Mouse (Mus musculus) heart, postnatal 4 days (tissue): ENCODE data around the gene Upk1a. TPM values are rescaled to one million over a fixed set of nuclear protein-coding genes. Genes with fewer than 3 reads are reported as not detected.
A peak's percentile ranks its signal among the peaks of the same experiment; 100 is the strongest.

Source experiments
- DNase-seq: peaks from one replicate; pipeline ENCODE4 v3.0.0; 2021
- total RNA-seq, 2 experiments: library from RNA; stranded (reverse); gene quantifications; 2 replicates each; pipeline ENCODE4 v1.2.3; 2021

Gene Upk1a
- total RNA-seq: under 1 TPM; 0.62 to 0.86 TPM

DNA sequence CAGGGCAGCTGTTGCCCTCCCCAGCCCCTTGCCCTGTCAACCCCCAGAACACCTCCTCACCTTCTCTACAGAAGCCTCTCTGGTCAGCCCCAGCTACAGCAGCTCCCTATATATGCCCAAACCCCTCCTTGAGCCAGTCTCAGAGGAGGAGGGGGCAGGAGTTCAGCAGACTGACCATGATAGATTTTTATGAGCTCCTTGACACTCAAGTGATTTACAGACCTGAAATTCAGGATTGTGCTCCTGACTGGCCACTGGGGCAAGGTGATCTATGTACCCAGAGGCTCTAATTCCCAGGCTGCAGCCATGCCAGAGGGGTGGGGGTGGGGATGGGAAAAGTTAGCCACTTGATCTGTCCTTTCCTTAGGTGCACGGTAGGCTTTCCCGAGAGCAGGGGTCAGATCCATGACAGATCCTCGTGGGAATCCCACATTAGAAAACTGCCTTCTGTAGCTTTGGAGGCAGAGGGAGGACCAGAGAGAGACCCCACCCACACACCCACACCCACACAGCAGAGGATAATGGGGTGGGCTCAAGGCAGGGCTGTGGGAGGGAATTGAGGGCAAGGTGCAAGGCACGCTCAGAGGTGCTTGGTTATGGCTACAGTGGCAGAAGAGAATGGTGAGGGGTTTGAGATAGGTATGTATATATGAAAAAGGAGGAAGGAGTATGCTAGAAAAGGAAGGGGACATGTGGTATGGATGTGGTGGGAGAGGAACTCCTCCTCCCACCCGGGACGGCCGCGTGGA, at the start of gene Upk1a:
Gene Upk1a (minus strand): TSS at position 194 of the 749 bp plus-strand sequence.
- DNase-seq: no peak

DNA sequence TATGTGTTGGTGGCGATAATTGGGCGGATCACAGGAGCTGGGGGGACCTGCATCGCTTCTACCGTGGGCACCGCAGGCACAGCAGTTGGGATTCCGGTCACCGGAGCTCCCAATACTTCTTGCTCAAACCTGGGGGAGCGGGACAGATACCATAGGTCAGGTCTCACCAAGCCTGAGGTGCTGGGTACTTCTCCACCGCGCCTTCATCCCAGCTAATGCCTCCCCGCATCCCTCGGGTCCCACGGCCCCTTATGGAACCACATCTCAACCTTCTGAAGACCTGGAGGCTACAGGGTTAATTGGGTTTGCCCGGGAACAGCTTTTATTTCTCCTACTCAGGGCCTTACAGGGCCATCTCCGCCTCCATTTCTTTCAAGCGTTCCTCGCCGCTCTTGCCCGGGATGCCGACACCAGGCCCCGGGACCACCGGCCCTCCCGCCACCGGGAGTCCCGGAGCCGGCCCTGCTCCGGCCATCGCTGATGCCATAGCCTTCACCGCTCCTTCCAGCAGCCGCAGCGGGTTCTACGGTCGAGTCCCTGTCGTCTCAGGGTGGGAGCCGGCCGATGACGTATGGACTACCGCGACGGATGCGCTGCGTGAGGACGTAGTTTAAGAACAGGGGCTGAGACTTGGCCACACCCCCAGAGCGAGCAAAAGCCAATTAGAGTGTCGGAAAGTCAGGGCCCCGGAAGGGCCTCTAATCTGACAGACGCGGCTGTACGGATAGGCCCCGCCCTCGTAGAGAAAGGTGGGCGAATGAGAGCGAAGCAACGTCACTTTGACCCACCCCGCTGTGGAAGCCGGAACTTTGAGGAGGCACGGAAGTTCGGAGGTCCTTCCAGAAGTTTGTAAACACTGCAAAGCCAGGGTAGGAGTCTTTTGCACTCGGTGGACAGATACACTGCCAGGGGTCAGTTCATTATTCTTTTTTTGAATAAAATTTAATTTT, 37.2 kb upstream of the Upk1a start, which contains the start of gene Rbm42:
Gene Rbm42 (minus strand): TSS at position 727 of the 950 bp plus-strand sequence.
- peak; percentile 98 for DNase-seq

DNA sequence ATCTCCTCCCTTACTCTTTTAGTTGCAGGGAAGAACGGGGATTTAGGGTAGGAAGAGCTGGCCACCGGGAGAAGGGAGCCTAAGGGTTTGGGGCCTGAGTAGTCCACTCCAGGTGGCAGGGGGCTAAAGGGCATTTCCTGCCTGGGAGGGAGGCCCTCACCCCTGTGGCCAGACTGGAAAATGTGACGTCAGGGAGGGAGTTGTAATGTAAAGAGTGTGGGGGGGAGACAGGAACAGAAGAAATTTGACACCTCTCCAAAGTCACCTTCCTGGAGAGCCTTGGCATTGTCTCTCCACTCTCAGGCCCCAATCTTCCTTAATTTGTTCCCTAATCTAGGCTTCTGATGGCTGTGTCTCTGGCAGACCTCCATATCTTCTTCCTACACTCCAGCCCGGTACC, 26.4 kb upstream of the Upk1a start:
- DNase-seq: no peak

DNA sequence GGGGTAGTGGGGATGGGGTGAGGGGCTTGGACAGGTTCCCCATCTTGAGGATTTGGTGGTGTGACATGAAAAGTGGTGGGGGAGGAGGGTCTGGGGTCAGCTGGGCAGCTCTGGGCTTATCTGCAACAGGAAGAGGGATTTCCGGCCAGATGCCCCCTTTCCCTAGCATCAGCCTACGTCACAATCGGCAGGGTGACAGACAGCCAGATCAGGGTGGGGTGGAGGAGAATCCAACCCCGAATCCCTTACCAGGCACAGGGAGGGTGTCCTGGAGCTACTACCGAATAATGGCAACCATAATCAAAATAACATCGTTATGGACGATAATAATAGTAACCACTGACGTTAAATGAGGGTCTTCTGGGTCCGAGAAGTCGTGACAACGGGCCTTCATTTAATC, 23.7 kb upstream of the Upk1a start:
- DNase-seq: no peak

DNA sequence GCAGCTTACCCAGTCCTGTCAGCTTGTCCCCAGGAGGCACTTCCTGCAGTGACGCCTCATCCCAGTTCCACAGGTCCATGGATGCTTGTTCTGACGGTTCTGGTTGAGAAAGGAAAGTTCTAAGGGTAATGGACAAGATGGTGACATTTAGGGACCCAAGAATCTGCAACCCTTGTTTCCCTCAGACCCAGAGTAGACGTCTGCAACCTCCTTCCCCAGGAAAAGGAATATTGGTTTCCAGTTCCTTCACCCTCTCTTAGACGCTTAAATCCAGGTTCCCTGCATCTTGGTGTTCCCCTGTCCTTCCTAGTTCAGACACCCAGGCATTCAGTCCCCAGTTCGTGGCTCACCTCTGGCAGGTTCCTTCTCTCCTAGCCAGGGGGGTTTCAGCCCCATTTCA, 23.1 kb upstream of the Upk1a start, which contains the start of gene Etv2:
Gene Etv2 (minus strand): TSS at position 101 of the 400 bp plus-strand sequence.
- DNase-seq: no peak

DNA sequence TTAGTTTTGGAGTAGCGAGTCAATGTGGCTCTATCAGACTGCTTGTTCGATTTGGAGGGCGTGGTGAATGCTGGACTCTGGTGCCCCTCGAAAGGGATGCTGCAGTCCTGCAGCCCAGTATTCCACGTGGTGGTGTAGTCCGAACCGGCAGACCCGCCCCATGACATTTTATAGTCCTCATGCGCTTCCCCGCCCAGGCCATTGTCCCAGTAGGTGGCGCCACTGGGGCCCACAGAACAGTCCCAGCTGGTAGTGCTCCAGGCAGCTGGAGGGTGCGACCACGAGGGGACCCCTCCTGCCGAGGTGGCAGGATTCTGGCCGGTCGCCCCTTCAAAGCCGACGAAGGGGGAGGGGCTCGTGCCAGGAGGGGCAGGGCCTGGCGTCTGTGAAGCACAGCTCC, 22.0 kb upstream of the Upk1a start:
- DNase-seq: peak; percentile 73

DNA sequence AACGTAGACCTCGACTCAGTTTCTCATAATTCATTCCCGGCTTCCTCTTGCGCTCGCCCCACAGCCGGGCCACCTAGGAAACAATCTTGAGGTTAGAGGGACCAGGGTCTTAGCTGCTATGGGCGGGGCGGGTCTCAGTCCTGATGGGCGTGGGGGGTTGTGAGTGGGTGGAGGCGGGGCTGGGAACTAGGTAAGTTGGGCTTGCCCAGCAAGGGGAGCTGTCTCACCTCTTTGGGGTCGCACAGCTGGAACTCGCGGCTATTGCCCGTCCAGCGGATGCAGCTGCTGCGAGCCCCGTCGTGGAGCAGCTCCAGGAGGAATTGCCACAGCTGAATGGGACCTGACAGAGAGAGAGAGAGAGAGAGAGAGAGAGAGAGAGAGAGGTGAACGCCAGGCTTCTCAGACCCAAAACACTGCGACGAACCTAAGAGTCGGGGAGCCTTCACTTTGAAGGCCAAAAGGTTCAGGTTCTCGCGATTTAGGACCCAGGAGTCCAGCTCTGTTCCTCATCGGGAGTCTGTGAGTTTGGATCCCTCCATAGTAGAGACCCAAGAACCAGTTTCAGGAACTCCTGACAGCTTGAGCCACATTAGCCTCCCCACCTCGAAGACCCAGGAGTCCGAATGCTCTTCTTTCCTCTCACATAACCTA, 21.2 kb upstream of the Upk1a start:
- no peak for DNase-seq

- DNase-seq: no peak
Observed at GRCm38 (mm10) chr7:30629013-30629412, 16.4 kb upstream of the Upk1a start.

DNA sequence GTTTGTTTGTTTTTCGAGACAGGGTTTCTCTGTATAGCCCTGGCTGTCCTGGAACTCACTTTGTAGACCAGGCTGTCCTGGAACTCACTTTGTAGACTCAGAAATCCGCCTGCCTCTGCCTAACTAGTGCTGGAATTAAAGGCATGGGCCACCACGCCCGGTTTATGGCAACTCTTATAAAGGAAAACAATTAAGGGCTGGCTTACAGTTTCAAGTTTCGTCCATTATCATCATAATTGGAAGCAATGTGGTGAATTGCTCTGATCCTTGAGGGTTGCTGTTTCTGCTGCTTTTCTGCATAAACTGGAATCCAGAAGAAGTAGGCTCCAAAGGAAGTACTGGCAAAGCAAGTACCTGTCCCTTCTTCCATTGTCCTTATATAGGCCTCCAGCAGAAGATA, 14.0 kb upstream of the Upk1a start:
- DNase-seq: no peak

GRCm38 (mm10) chr7:30625530-30626384, 13.1 kb upstream of the Upk1a start, which contains the start of gene Cox6b1:
Cox6b1 (minus strand) TSS chr7:30626151.
- peak; percentile 91 for DNase-seq

DNA sequence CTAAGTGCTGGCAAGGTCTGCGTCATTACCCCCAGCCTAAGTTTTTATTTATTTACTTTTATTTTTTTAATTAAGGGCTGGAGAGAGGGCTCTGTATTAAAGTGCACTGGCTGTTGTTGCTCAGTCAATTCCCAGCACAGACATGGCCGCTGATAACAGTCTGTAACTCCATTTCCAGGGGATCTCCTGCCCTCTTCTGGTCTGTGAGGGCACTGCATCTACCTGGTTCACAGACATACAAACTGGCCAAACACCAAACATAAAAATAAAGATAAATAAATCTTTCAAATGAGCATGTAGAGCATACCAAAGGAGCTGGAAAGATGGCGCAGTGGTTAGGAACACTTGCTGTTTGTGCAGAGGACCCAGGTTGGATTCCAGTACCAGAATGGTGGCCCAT, 6.6 kb upstream of the Upk1a start:
- DNase-seq: peak; percentile 58

DNA sequence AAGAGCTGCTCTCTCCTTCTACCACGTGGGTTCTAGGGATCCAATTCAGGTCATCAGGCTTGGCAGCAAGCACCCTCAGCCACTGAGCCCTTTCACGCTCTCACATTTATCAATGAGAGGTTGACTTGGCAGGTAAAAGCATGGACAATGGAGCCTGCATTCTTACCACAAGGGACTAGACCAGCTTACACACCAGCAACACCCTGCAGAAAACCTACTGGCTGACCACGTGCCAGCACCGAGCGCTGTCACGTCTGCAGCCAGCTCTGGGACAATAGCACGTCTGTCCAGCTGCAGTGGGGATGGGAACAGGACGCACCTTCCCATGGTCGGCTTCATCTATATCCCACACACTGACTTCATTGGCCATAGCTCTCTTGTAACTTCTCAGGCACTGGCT, 6.0 kb upstream of the Upk1a start:
- DNase-seq: no peak

GRCm38 (mm10) chr7:30615049-30615760, 2.6 kb upstream of the Upk1a start:
- no peak for DNase-seq

- no peak for DNase-seq
Observed at GRCm38 (mm10) chr7:30614454-30614853, 1.8 kb upstream of the Upk1a start.

DNA sequence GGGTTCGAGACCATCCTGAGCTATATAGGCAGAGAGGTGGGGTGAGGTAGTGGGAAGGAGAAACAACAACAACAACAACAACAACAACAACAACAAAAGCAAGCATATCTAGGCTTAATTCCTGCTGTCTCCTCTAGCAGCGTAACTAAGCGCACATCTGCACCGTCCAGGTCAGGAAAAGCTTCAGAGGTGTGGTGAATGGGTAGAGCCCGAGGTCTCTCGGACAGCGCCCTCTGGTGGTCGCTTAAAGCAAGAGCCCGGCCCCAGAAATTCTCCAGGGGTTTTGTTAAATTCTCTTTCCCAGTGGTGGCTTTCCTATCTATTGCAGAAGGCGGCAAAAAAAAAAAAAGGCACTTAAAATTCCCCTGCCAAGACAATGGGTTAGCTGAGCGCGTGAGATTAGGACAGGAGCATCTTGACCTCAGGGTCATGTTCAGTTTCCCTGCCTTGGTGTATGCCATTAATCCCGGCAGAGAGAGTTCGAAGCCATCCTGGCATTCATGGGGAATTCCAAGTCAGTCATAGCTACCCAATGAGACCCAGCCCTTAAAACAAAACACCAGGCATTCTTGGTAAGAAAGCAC, 974 bp upstream of the Upk1a start:
- DNase-seq: peak; percentile 77

DNA sequence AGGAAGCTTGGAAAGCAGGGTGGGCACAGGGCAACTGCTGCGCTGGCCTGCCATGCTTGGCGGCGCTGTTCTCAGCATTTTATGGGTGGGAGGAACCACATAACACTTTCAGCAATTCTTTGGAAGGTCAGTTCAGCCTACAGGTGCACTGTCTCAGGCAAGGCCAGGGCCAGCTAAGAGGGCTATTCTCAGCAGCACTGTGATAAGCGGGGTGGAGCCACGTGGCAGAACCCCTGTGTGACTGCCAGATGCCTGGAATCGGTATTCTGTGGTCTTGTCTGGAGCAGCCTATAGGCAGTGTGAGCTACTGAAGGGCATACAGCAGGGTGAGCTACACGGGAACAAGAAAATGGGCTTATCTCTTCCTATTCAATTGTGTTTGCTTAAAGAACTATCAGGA, 2.6 kb downstream of the Upk1a start:
- peak; percentile 63 for DNase-seq

- no peak for DNase-seq
Observed at GRCm38 (mm10) chr7:30608476-30608875, 4.2 kb downstream of the Upk1a start.

GRCm38 (mm10) chr7:30607706-30608309, 4.8 kb downstream of the Upk1a start:
- peak; percentile 73 for DNase-seq

GRCm38 (mm10) chr7:30604944-30605343, 7.7 kb downstream of the Upk1a start:
- no peak for DNase-seq

- no peak for DNase-seq
Observed at GRCm38 (mm10) chr7:30604424-30604823, 8.2 kb downstream of the Upk1a start.
